In the genomic region with DNA sequence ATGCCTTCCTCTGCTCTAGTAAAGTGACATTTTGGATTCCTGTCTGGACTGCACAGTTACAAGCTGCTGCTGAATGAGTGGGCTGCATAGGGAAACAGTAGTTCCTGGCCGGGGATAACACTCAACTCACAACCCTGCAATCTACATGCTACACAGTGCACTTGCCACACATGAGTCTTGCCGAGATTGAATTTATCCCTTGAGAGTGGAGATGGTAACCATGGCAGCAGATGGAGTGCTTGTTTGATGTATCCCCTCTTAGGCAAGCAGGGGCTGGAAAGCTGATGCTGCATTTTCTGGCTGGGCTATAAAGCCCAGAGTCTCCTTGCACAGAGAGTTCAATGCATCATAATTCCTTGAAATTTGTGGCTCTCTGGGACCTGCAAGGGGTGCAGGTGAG, we compare ENCODE assay signal across 9 mouse cellular contexts.
DNase-seq lines count a peak whose midpoint lies in the region; ATAC-seq and TF ChIP-seq lines count a peak whose summit lies in the region.
"Had no signal": no experiment of that assay in that cellular context is flagged by ENCODE, and none has a peak within 500 bp of the region (broad histone marks: within the 10 kb centered on the region; RNA-seq: fewer than 3 reads in every experiment).

No protein-coding gene starts in this region.

- H3K27me3 ChIP-seq in neural tube, embryonic 11.5 days (ENCODE audit: control insufficient read depth, insufficient read depth, low read length), result no peaks in the 10 kb centered on the region
- H3K27me3 ChIP-seq in midbrain, embryonic 10.5 days (ENCODE audit: low read depth, poor library complexity, severe bottlenecking), result no peaks in the 10 kb centered on the region
- no peaks in the 10 kb centered on the region for H3K27me3 ChIP-seq in kidney, adult 2 months (replicated peaks; ENCODE audit: control insufficient read depth, insufficient read depth, low read length)

- H3K9me3 ChIP-seq in neural tube, embryonic 11.5 days (ENCODE audit: control insufficient read depth, low read length), result no peaks in the 10 kb centered on the region
- no peaks in the 10 kb centered on the region for H3K9me3 ChIP-seq in midbrain, embryonic 10.5 days (replicated peaks)

- TF ChIP-seq POLR2A in kidney, adult 2 months (IDR thresholded peaks at IDR 0.05; ENCODE audit: low read depth, low read length), result no peak

- WGBS in neural tube, embryonic 11.5 days, result 37% methylated on average over 2 of the region's 2 CpGs
- WGBS in midbrain, embryonic 10.5 days, result 64% methylated on average over 2 of the region's 2 CpGs
- 59% methylated on average over 2 of the region's 2 CpGs for WGBS in kidney, adult 2 months

- no peak overlapping the region for H3K4me3 ChIP-seq in neural tube, embryonic 11.5 days (ENCODE audit: low read depth, low read length)
- no peak overlapping the region for H3K4me3 ChIP-seq in midbrain, embryonic 10.5 days
- no peak overlapping the region for H3K4me3 ChIP-seq in kidney, adult 2 months (ENCODE audit: insufficient read depth, low read depth, low read length)

- ATAC-seq in neural tube, embryonic 11.5 days (ENCODE audit: insufficient read depth, low FRiP score, low TSS enrichment), result peak; percentile 38

- H3K4me1 ChIP-seq in neural tube, embryonic 11.5 days (ENCODE audit: control insufficient read depth, insufficient read depth, low read length), result peaks cover 10% of the 10 kb centered on the region; the same call in 1 of the 2 replicates
- peaks cover 26% of the 10 kb centered on the region for H3K4me1 ChIP-seq in midbrain, embryonic 10.5 days
- H3K4me1 ChIP-seq in kidney, adult 2 months (ENCODE audit: control insufficient read depth, insufficient read depth, low read length), result no peaks in the 10 kb centered on the region

- no peak for TF ChIP-seq CTCF in kidney, adult 2 months (conservative IDR thresholded peaks at IDR 0.05; ENCODE audit: insufficient read depth, insufficient read length, low read depth, low read length)

- H3K27ac ChIP-seq in neural tube, embryonic 11.5 days (ENCODE audit: low read depth, low read length), result 0 out of 2 replicates have a peak overlapping the region, but pooled peaks have one; percentile 50
- no peak overlapping the region for H3K27ac ChIP-seq in midbrain, embryonic 10.5 days (replicated peaks)
- no peak overlapping the region for H3K27ac ChIP-seq in kidney, adult 2 months (ENCODE audit: insufficient read depth, low read depth, low read length)
- H3K27ac ChIP-seq: liver, embryonic 14.5 days had no signal

- no peaks in the 10 kb centered on the region for H3K36me3 ChIP-seq in neural tube, embryonic 11.5 days (ENCODE audit: control insufficient read depth, insufficient read depth, low read length)
- H3K36me3 ChIP-seq in midbrain, embryonic 10.5 days, result no peaks in the 10 kb centered on the region
- no peaks in the 10 kb centered on the region for H3K36me3 ChIP-seq in kidney, adult 2 months (ENCODE audit: control insufficient read depth, insufficient read depth, low read length)

- peak; percentile 53 for DNase-seq in neural tube, embryonic 11.5 days (ENCODE audit: low spot score)
- no peak for DNase-seq in neural tube, embryonic 10.5 days (ENCODE audit: extremely low spot score, low spot score)
- peak; percentile 46 for DNase-seq in forelimb bud, embryonic 11.5 days (ENCODE audit: low read depth, low spot score)
- peak; percentile 19 for DNase-seq in midbrain, embryonic 10.5 days (ENCODE audit: low spot score)
- DNase-seq in kidney, postnatal 4 days, result no peak
- no peak for DNase-seq in cerebellum, postnatal 14 days
- DNase-seq in kidney, adult 2 months, result no peak
- DNase-seq: kidney, adult 18-20 months had no signal

- no peak overlapping the region for H3K9ac ChIP-seq in neural tube, embryonic 11.5 days (ENCODE audit: low read length)
- H3K9ac ChIP-seq: liver, embryonic 14.5 days had no signal

- H3K4me2 ChIP-seq in neural tube, embryonic 11.5 days (ENCODE audit: low read depth), result no peak overlapping the region

Comparison
In these comparisons a context has a peak if more than half of its experiments do, and no peak if none do; other contexts are left out.
1. DNase-seq: peak in neural tube, embryonic 11.5 days (single experiment), forelimb bud, embryonic 11.5 days (single experiment) and midbrain, embryonic 10.5 days (single experiment); none in neural tube, embryonic 10.5 days (single experiment), kidney, postnatal 4 days (0 of 2), cerebellum, postnatal 14 days (0 of 2) and kidney, adult 2 months (single experiment).